Mouse (Mus musculus): Measurements from ENCODE around the gene Gm6217. TPM values are rescaled to one million over a fixed set of nuclear protein-coding genes. Genes with fewer than 3 reads are reported as not detected.

The Gm6217 gene
- total and polyA plus RNA-seq, 2 experiments from 2014 or later, result not detected

- Histone ChIP-seq H3K27ac (ENCODE audit: low read depth) (no peak overlapping the region), H3K27me3 (ENCODE audit: control insufficient read depth, insufficient read depth, low read length) (no peaks in the 10 kb centered on the region), H3K4me1 (ENCODE audit: control insufficient read depth, insufficient read depth) (no peaks in the 10 kb centered on the region), H3K9ac (replicated peaks; ENCODE audit: low read depth, low read length) (no peak overlapping the region), H3K9me3 (replicated peaks; ENCODE audit: control insufficient read depth, low read length) (no peaks in the 10 kb centered on the region), H3K4me3 (ENCODE audit: low read depth, low read length) (no peak overlapping the region), H3K36me3 (replicated peaks; ENCODE audit: control insufficient read depth, insufficient read depth, low read length) (peaks cover 43% of the 10 kb centered on the region), H3K4me2 (ENCODE audit: low read depth, low read length) (no peak overlapping the region)
- 84% methylated on average over 3 of the region's 3 CpGs for WGBS
- DNase-seq (ENCODE audit: low spot score), result no peak
- no peak for ATAC-seq (ENCODE audit: insufficient read depth, low read depth)
- TF ChIP-seq EP300 (IDR thresholded peaks at IDR 0.05; ENCODE audit: low read depth) (no peak), CTCF (IDR thresholded peaks at IDR 0.05; ENCODE audit: low read depth) (no peak)
Observed at GRCm38 (mm10) chr1:82901201-82901600, 30.0 kb downstream of the Gm6217 start.

- Histone ChIP-seq H3K4me2 (ENCODE audit: low read depth, low read length) (no peak overlapping the region), H3K27me3 (ENCODE audit: control insufficient read depth, insufficient read depth, low read length) (no peaks in the 10 kb centered on the region), H3K9ac (replicated peaks; ENCODE audit: low read depth, low read length) (no peak overlapping the region), H3K4me3 (ENCODE audit: low read depth, low read length) (no peak overlapping the region), H3K4me1 (ENCODE audit: control insufficient read depth, insufficient read depth) (no peaks in the 10 kb centered on the region), H3K27ac (ENCODE audit: low read depth) (no peak overlapping the region), H3K9me3 (replicated peaks; ENCODE audit: control insufficient read depth, low read length) (no peaks in the 10 kb centered on the region), H3K36me3 (replicated peaks; ENCODE audit: control insufficient read depth, insufficient read depth, low read length) (peaks cover 43% of the 10 kb centered on the region)
- DNase-seq (ENCODE audit: low spot score), result no peak
- 91% methylated on average over 1 of the region's 1 CpGs for WGBS
- ATAC-seq (ENCODE audit: insufficient read depth, low read depth), result no peak
- TF ChIP-seq EP300 (IDR thresholded peaks at IDR 0.05; ENCODE audit: low read depth) (no peak), CTCF (IDR thresholded peaks at IDR 0.05; ENCODE audit: low read depth) (no peak)
Observed at GRCm38 (mm10) chr1:82900567-82900966, 30.6 kb downstream of the Gm6217 start.

GRCm38 (mm10) chr1:82893269-82893668 lies 37.9 kb downstream of the Gm6217 start:
- Histone ChIP-seq H3K4me3 (ENCODE audit: low read depth, low read length) (no peak overlapping the region), H3K4me1 (ENCODE audit: control insufficient read depth, insufficient read depth) (no peaks in the 10 kb centered on the region), H3K9ac (replicated peaks; ENCODE audit: low read depth, low read length) (no peak overlapping the region), H3K27ac (ENCODE audit: low read depth) (no peak overlapping the region), H3K9me3 (replicated peaks; ENCODE audit: control insufficient read depth, low read length) (no peaks in the 10 kb centered on the region), H3K27me3 (ENCODE audit: control insufficient read depth, insufficient read depth, low read length) (no peaks in the 10 kb centered on the region), H3K4me2 (ENCODE audit: low read depth, low read length) (no peak overlapping the region), H3K36me3 (replicated peaks; ENCODE audit: control insufficient read depth, insufficient read depth, low read length) (peaks cover 43% of the 10 kb centered on the region)
- ATAC-seq (ENCODE audit: insufficient read depth, low read depth) (no peak), DNase-seq (ENCODE audit: low spot score) (no peak)
- no peak for TF ChIP-seq EP300 (IDR thresholded peaks at IDR 0.05; ENCODE audit: low read depth)
- no peak for TF ChIP-seq CTCF (IDR thresholded peaks at IDR 0.05; ENCODE audit: low read depth)
- 93% methylated on average over 7 of the region's 7 CpGs for WGBS

Other genes starting within 250 kb of the Gm6217 start
- gene Mff, start 206.5 kb downstream of the Gm6217 start, total RNA-seq (2014; rRNA removed; ENCODE audit: low replicate concordance), result 211 and 306 TPM in 2 replicates
- gene Mff, start 206.5 kb downstream of the Gm6217 start, polyA plus RNA-seq (2015; fragmentation: Nextera tagmentation; extraction: Ambion mirVana), result 259 and 270 TPM in 2 replicates
- gene Tm4sf20, start 162.9 kb downstream of the Gm6217 start, total RNA-seq (2014; rRNA removed; ENCODE audit: low replicate concordance), result not detected in 2 replicates
- gene Tm4sf20, start 162.9 kb downstream of the Gm6217 start, polyA plus RNA-seq (2015; fragmentation: Nextera tagmentation; extraction: Ambion mirVana), result 0.14 TPM in 1 of 2 replicates, not detected in the other
- gene Gm47791, start 160.2 kb downstream of the Gm6217 start, total RNA-seq (2014; rRNA removed; ENCODE audit: low replicate concordance), result not detected in 2 replicates
- not detected in 2 replicates for gene Gm47791, start 160.2 kb downstream of the Gm6217 start, polyA plus RNA-seq (2015; fragmentation: Nextera tagmentation; extraction: Ambion mirVana)
- 71.0 and 78.8 TPM in 2 replicates for gene Agfg1, start 91.9 kb downstream of the Gm6217 start, total RNA-seq (2014; rRNA removed; ENCODE audit: low replicate concordance)
- gene Agfg1, start 91.9 kb downstream of the Gm6217 start, polyA plus RNA-seq (2015; fragmentation: Nextera tagmentation; extraction: Ambion mirVana), result 18.5 and 18.6 TPM in 2 replicates
- gene A030005L19Rik, start 18.1 kb downstream of the Gm6217 start, total RNA-seq (2014; rRNA removed; ENCODE audit: low replicate concordance), result not detected in 2 replicates
- 0.15 TPM in 1 of 2 replicates, not detected in the other for gene A030005L19Rik, start 18.1 kb downstream of the Gm6217 start, polyA plus RNA-seq (2015; fragmentation: Nextera tagmentation; extraction: Ambion mirVana)
- gene A030014E15Rik, start 6.5 kb downstream of the Gm6217 start, total RNA-seq (2014; rRNA removed; ENCODE audit: low replicate concordance), result not detected in 2 replicates
- not detected in 2 replicates for gene A030014E15Rik, start 6.5 kb downstream of the Gm6217 start, polyA plus RNA-seq (2015; fragmentation: Nextera tagmentation; extraction: Ambion mirVana)
- gene A030003K21Rik, start 12.0 kb upstream of the Gm6217 start, total RNA-seq (2014; rRNA removed; ENCODE audit: low replicate concordance), result not detected in 2 replicates
- gene A030003K21Rik, start 12.0 kb upstream of the Gm6217 start, polyA plus RNA-seq (2015; fragmentation: Nextera tagmentation; extraction: Ambion mirVana), result not detected in 2 replicates
- not detected in 2 replicates for gene Gm7544, start 24.6 kb upstream of the Gm6217 start, total RNA-seq (2014; rRNA removed; ENCODE audit: low replicate concordance)
- not detected in 2 replicates for gene Gm7544, start 24.6 kb upstream of the Gm6217 start, polyA plus RNA-seq (2015; fragmentation: Nextera tagmentation; extraction: Ambion mirVana)
- gene Gm47955, start 28.9 kb upstream of the Gm6217 start, total RNA-seq (2014; rRNA removed; ENCODE audit: low replicate concordance), result not detected in 2 replicates
- not detected in 2 replicates for gene Gm47955, start 28.9 kb upstream of the Gm6217 start, polyA plus RNA-seq (2015; fragmentation: Nextera tagmentation; extraction: Ambion mirVana)
- gene Gm47959, start 69.1 kb upstream of the Gm6217 start, total RNA-seq (2014; rRNA removed; ENCODE audit: low replicate concordance), result not detected in 2 replicates
- gene Gm47959, start 69.1 kb upstream of the Gm6217 start, polyA plus RNA-seq (2015; fragmentation: Nextera tagmentation; extraction: Ambion mirVana), result not detected in 2 replicates
- 8.2 TPM in 2 replicates for gene Slc19a3, start 107.0 kb upstream of the Gm6217 start, total RNA-seq (2014; rRNA removed; ENCODE audit: low replicate concordance)
- 1.6 TPM in 2 replicates for gene Slc19a3, start 107.0 kb upstream of the Gm6217 start, polyA plus RNA-seq (2015; fragmentation: Nextera tagmentation; extraction: Ambion mirVana)
- gene Krtap28-10, start 111.1 kb upstream of the Gm6217 start, total RNA-seq (2014; rRNA removed; ENCODE audit: low replicate concordance), result not detected in 2 replicates
- not detected in 2 replicates for gene Krtap28-10, start 111.1 kb upstream of the Gm6217 start, polyA plus RNA-seq (2015; fragmentation: Nextera tagmentation; extraction: Ambion mirVana)
- not detected in 2 replicates for gene Gm47969, start 113.5 kb upstream of the Gm6217 start, total RNA-seq (2014; rRNA removed; ENCODE audit: low replicate concordance)
- not detected in 2 replicates for gene Gm47969, start 113.5 kb upstream of the Gm6217 start, polyA plus RNA-seq (2015; fragmentation: Nextera tagmentation; extraction: Ambion mirVana)
- gene A030005K14Rik, start 128.0 kb upstream of the Gm6217 start, total RNA-seq (2014; rRNA removed; ENCODE audit: low replicate concordance), result not detected in 2 replicates
- gene A030005K14Rik, start 128.0 kb upstream of the Gm6217 start, polyA plus RNA-seq (2015; fragmentation: Nextera tagmentation; extraction: Ambion mirVana), result not detected in 2 replicates
- gene Krtap28-13, start 129.5 kb upstream of the Gm6217 start, total RNA-seq (2014; rRNA removed; ENCODE audit: low replicate concordance), result not detected in 2 replicates
- gene Krtap28-13, start 129.5 kb upstream of the Gm6217 start, polyA plus RNA-seq (2015; fragmentation: Nextera tagmentation; extraction: Ambion mirVana), result not detected in 2 replicates
- gene Ccl20, start 185.4 kb upstream of the Gm6217 start, total RNA-seq (2014; rRNA removed; ENCODE audit: low replicate concordance), result not detected in 2 replicates
- 0.15 TPM in 1 of 2 replicates, not detected in the other for gene Ccl20, start 185.4 kb upstream of the Gm6217 start, polyA plus RNA-seq (2015; fragmentation: Nextera tagmentation; extraction: Ambion mirVana)
- gene Daw1, start 228.4 kb upstream of the Gm6217 start, total RNA-seq (2014; rRNA removed; ENCODE audit: low replicate concordance), result not detected in 2 replicates
- 0.16 TPM in 1 of 2 replicates, not detected in the other for gene Daw1, start 228.4 kb upstream of the Gm6217 start, polyA plus RNA-seq (2015; fragmentation: Nextera tagmentation; extraction: Ambion mirVana)

All from heart, postnatal 0 days (tissue).